Mouse (Mus musculus) brain, embryonic 18.5 days (tissue): Measurements from ENCODE around the gene Cmip.

Source experiments
- DNase-seq: peaks from one replicate; pipeline ENCODE4 v3.0.0-alpha.2; 2012; ENCODE audit warnings: low read depth, low spot score

Gene Cmip

GRCm38 (mm10) chr8:117257821-117258575 lies 1.1 kb downstream of the Cmip start:
- DNase-seq: no peak

- no peak for DNase-seq
These were observed 1.7 kb downstream of the Cmip start for GRCm38 (mm10) chr8:117258576-117259040.

DNA sequence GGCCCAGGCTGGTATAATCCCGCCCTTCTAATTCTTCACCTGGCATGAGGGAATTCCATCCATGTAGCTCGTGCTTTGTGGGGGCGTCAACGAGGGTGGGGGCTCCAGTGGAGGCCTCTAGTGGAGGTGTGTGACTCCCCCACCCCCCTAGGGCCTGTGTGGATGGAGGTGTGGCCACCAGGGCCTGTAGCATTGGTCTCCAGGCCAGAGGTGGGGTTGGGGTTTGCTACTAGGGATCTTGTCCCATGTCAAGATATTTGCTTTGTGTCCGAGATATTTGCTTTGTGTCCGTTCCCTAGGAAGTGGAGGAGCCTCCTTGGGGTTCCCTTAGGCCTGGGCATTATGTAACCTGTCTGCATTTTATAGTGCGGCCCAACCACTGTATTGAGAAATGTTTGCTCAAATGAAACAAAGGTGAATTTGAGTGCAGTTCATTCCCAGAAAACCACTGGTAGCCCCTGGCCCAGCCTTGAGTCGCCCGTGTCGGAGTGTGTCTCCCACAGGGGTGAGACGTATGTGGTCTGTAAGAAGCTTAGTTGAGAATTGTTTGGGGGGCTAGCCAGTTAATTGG lies 2.7 kb downstream of the Cmip start:
- DNase-seq: no peak

- DNase-seq: no peak
These were observed 3.5 kb downstream of the Cmip start for GRCm38 (mm10) chr8:117260234-117260929.

GRCm38 (mm10) chr8:117260930-117261475 lies 4.1 kb downstream of the Cmip start:
- DNase-seq: no peak

- DNase-seq: no peak
These were observed 4.8 kb downstream of the Cmip start for GRCm38 (mm10) chr8:117261702-117262101.

GRCm38 (mm10) chr8:117262685-117263084 lies 5.8 kb downstream of the Cmip start:
- no peak for DNase-seq

DNA sequence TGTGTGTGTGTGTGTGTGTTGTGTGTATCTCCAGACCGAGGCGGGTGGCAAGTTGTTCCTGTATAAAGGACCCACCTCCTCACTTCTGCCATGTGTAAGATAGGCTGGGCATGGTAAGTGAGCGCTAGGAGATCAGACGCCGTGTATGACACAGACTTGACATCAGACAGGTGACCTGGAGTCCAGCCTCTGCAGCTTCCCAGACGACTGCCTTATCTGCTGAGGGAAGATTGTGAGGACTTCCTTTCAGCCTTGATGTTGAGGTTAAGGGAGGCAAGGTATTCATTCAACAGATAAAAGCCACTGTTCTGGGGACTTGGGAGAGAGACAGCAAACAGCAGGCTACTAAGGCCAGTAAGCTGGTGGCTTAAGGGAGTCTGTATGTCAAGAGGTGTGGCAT lies 6.6 kb downstream of the Cmip start:
- no peak for DNase-seq

DNA sequence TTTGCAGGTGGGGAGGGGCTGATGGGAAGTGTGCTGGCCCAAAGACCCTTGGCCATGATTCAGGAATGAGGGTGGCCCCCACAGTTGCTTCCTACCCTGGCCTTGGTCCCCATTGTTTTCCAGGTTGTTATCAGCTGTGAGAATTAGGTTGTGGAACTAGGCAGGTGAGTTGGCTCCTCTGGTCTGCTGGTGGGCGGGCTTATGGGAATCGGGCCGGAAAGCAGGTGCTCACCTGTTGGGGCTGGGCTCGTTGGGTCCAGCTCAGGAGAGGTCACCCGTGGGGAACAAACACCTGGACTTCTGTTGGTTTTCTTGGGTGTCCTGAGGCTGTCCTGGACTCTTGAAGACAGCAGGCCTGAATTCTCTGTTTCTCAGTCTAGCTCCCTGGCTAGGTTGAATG lies 8.2 kb downstream of the Cmip start:
- no peak for DNase-seq

GRCm38 (mm10) chr8:117267403-117268129 lies 10.7 kb downstream of the Cmip start:
- no peak for DNase-seq

- no peak for DNase-seq
These were observed 21.4 kb downstream of the Cmip start for GRCm38 (mm10) chr8:117278234-117278633.

DNA sequence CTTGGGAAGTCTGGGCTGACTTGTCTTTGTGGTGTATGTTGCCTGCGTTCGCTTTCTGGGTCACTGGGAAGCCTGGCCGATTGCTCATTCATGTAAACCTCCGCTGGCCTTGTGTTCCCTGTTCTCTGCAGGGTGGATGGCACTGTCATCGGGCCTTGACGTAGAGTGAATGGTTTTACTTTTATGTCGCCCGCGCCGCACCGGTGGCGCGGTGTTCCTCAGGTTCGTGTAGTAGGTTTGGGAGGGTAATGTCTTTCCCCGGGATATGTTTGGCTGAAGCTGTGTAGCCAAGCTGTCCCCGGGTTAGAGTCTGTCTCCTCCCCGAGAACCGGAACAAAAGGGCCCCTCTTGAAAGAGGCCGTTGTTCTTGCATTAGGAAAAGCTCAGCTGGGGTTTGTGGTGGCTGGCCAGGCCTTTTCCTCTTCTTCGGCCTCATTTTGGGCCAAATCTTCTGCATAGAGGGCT lies 21.8 kb downstream of the Cmip start:
- DNase-seq: no peak

GRCm38 (mm10) chr8:117280488-117280887 lies 23.6 kb downstream of the Cmip start:
- DNase-seq: no peak

DNA sequence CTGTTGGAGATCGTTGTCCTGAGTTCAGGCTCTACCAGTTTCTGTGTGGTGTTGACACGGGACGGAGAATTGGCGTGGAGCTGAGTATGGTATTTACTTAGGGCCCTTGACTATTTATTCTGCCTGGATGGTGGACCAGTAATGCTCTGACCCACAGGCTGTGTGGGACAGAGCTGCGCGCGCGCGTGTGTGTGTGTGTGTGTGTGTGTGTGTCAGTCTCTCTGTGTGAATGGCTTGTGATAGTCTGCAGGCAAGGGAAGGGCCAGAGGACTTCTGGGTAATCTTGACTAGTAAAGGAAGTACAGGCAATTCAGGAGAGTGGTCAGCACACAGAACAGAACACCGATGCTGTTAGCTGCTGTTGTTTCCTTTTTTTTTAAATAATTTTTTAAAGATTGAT lies 24.8 kb downstream of the Cmip start:
- DNase-seq: no peak

GRCm38 (mm10) chr8:117282141-117282950 lies 25.5 kb downstream of the Cmip start:
- DNase-seq: no peak

GRCm38 (mm10) chr8:117284768-117285484 lies 28.1 kb downstream of the Cmip start:
- DNase-seq: no peak

DNA sequence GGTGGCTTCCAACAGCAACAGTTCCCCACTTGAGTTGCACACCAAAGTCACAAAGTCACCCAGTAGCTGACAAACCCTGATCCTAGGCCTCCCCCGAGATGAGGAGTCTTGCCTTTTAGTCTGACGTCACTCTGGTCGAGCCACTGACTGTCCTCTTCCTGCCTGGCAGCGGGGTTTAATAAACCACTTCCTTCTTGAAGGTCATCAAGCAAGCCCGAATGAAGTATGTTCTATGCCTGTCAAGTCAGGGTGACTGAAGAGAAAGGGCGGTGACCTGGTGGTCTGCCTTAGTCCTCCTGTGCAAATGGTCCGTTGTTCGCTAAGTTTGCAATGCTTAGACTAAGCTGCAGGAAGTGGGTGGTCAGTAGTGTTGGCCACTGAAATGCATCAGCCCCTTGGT lies 31.1 kb downstream of the Cmip start:
- no peak for DNase-seq

DNA sequence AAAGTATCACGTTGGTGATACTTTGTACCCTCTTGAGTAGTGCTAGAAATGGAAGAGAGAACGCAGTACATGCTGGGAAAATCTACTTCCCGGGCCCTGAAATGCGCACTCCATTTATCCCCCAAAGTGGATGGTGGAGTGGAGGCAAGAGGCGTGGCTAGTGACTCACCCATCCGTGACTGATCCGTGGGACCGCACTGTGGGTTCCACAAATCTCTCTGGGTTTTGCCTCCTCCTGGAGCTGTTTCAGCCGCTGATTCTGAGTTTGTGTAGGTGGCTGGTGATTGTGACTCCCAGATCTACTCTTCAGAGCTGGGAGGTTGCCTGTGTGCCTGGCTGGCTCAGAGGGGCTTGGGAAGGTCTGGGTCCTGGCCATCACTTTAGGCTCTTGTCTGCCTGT lies 32.2 kb downstream of the Cmip start:
- no peak for DNase-seq

DNA sequence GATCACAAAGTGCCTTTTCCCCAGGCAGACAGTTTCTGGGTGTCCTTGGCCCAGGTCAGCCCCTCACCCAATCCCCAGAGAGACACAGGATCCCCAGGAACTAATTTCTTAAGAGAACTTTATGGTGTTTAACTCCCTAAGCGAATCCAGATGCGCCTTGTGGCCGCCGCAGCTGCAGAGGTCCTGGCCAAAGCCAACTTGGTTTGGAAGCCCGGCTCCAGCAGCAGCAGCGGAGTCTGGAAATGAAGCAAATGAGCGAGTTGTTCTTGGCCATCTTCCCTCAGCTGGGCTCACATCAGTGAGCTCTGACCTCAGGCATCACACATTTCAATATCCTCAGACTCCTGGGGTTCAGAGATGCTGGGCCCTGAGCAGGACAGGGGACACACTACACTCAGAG lies 33.6 kb downstream of the Cmip start:
- no peak for DNase-seq

GRCm38 (mm10) chr8:117292262-117292661 lies 35.4 kb downstream of the Cmip start:
- no peak for DNase-seq
